Mouse (Mus musculus): ENCODE measurements around the gene Ncl. TPM values are rescaled to one million over a fixed set of nuclear protein-coding genes. Genes with fewer than 3 reads are reported as not detected.

The Ncl gene
- polyA plus RNA-seq, 1 experiment from 2014 or later = 518 TPM

DNA sequence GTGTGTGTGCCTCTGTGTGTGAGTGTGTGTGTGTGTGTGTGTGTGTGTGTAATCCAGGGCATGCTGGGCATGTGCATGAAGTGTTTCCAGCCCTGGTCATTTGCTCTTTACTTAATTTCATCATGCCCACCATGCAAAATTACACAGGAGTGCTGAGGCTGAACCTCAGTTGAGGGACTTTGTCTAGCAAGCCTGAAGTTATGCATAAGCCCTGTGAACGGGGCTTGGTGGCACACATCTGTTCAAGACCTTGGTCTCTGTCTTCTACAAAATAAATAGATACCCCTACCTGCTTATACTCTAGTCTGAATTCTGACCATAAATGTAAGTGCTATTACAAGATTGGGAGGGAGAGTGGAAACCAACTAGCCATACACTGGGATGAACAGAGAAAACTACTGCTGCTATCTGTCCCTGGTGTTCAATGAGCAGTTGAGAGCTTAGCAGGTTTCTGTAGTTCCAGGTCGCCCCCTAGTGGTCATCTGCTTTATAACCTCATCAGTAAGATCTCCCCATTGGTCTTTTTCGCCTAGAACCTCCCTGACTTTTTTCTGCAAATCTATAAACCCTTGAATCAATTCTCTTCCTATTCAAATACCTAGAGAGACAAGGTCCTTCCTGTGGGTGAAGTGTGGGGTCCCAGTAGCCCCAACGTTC is 19.9 kb downstream of the Ncl start:
- DNase-seq (ENCODE audit: low spot score) = peak; percentile 83
- 27% methylated on average over 4 of the region's 4 CpGs for WGBS
- H3K27ac ChIP-seq = no peak overlapping the region

DNA sequence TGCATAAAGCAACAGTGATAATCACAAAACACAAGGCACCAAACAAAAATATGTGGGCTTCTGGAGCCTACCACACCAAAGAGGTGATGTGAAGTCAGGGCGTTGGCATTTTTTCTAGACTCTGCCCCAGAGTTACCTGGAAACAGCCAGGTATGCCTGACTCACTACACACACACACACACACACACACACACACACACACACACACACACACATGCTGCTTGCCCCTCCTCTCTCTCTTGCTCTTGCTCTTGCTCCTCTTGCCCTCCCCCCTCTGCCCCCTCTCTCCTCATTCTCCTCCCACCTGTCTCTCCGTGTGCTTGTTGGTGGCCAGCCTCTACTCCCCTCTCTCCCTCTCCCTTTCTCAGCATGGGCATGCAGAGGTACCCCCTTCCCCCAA is 22.9 kb downstream of the Ncl start:
- H3K36me3 ChIP-seq = no peaks in the 10 kb centered on the region
- WGBS = 46% methylated on average over 2 of the region's 2 CpGs
- no peak overlapping the region for H3K27ac ChIP-seq
- H3K27me3 ChIP-seq (ENCODE audit: insufficient read depth, poor library complexity, severe bottlenecking) = no peaks in the 10 kb centered on the region
- H3K4me1 ChIP-seq = no peaks in the 10 kb centered on the region
- H3K9me3 ChIP-seq = no peaks in the 10 kb centered on the region
- DNase-seq (ENCODE audit: low spot score) = no peak
- no peak overlapping the region for H3K4me3 ChIP-seq

More for the DNA sequence above, 19.9 kb downstream of the Ncl start:
- Histone ChIP-seq H3K27me3 (ENCODE audit: insufficient read depth, poor library complexity, severe bottlenecking) (no peaks in the 10 kb centered on the region), H3K4me1 (no peaks in the 10 kb centered on the region), H3K9me3 (no peaks in the 10 kb centered on the region), H3K36me3 (no peaks in the 10 kb centered on the region), H3K4me3 (no peak overlapping the region)

- H3K4me3 ChIP-seq = no peak overlapping the region
- 77% methylated on average over 7 of the region's 8 CpGs for WGBS
- H3K9me3 ChIP-seq = 0 out of 2 replicates have a peak, but pooled peaks cover 4% of the 10 kb centered on the region
- no peaks in the 10 kb centered on the region for H3K27me3 ChIP-seq (ENCODE audit: insufficient read depth, poor library complexity, severe bottlenecking)
- H3K4me1 ChIP-seq = no peaks in the 10 kb centered on the region
- DNase-seq (ENCODE audit: low spot score) = no peak
- H3K36me3 ChIP-seq = no peaks in the 10 kb centered on the region
- H3K27ac ChIP-seq = no peak overlapping the region
Observed at GRCm38 (mm10) chr1:86320822-86321413, 38.3 kb downstream of the Ncl start.

DNA sequence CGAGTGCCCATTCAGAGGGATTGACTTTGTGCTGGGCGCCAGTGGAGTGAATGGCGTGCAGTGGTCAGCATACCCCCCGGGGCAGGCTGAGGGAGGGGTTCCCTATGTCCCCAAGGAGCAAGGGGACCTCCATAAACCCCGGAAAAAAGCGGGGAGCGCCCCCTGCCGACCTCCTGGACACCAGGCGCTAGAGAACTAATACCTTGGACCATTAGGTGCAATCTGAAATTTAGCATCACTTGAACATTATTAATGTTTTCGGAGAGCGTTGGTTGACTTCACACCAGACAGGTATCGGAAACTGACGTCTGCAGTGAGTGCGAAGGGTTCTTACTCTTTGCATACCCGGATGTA is 45.5 kb downstream of the Ncl start:
- no peak overlapping the region; the same call in 1 of the 2 replicates for H3K27ac ChIP-seq
- peak overlapping the region; percentile 18; the same call in 1 of the 2 replicates for H3K4me3 ChIP-seq
- H3K9me3 ChIP-seq = no peaks in the 10 kb centered on the region
- 24% methylated on average over 15 of the region's 15 CpGs for whole genome bisulfite sequencing
- no peak for DNase-seq (ENCODE audit: low spot score)
- H3K4me1 ChIP-seq = peaks cover 18% of the 10 kb centered on the region; the same call in 1 of the 2 replicates
- no peaks in the 10 kb centered on the region for H3K36me3 ChIP-seq
- peaks cover 15% of the 10 kb centered on the region; the same call in 1 of the 2 replicates for H3K27me3 ChIP-seq (ENCODE audit: insufficient read depth, poor library complexity, severe bottlenecking)

DNA sequence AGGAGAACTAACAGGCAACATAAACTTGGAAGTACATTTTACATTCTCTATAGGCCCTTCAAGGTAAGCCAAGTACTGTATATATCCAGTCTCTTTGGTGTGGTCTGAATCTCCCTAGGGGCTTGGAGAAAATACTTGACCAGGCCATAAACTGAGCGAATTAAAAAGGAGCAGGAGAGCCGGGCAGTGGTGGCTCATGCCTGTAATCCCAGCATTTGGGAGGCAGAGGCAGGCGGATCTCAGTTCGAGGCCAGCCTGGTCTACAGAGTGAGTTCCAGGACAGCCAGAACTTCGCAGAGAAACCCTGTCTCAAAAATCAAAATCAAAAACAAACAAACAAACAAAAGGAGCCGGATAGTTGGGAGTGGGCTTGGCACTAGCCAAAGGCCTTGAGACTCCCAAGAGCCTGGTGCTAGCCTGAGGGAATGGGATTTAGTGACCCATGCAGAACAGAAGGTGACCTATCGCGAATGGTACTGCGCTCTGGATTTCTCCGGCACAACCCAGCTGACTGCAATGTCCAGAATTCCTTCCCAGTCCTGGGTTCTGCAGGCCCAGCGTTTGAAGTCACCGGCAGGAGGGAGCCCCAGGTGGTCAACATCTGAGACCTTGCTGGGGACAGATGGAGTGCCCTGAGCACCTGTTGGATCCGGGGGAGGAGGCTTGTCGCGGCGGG is 46.0 kb downstream of the Ncl start:
- Histone ChIP-seq H3K9me3 (no peaks in the 10 kb centered on the region), H3K36me3 (no peaks in the 10 kb centered on the region), H3K4me3 (peak overlapping the region; percentile 18; the same call in 1 of the 2 replicates), H3K27me3 (ENCODE audit: insufficient read depth, poor library complexity, severe bottlenecking) (peaks cover 15% of the 10 kb centered on the region; the same call in 1 of the 2 replicates), H3K27ac (no peak overlapping the region; the same call in 1 of the 2 replicates), H3K4me1 (peaks cover 18% of the 10 kb centered on the region; the same call in 1 of the 2 replicates)
- 48% methylated on average over 16 of the region's 16 CpGs for WGBS
- DNase-seq (ENCODE audit: low spot score) = no peak

GRCm38 (mm10) chr1:86312269-86312668 is 46.9 kb downstream of the Ncl start:
- no peak overlapping the region for H3K27ac ChIP-seq
- WGBS = 67% methylated on average over 3 of the region's 3 CpGs

DNA sequence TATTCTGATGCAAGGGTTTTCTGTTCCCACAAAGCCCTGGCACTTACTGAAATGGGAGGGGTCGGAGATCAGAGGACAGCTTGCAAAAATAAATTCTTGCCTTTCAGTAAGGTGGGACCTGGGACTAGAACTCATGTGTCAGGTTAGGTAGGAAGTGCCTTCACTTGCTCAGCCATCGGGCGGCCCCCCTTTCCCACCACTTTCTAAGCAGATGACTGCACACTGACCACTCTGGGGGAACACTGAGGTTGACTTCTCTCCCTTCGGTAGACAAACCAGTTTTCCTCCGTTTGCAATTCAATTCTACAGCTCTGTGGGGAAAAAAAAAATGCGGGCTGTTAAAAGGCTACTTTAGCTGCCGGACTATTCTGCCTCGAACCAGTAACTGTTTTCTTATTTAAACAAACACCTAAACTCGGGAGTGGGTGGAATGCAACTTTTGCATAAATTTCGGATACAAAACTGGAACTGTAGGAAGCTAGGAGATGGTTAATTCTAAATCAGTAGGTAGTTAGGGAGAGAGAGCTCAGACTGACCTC is 47.7 kb downstream of the Ncl start:
- 39% methylated on average over 10 of the region's 10 CpGs for WGBS
- H3K27me3 ChIP-seq (ENCODE audit: insufficient read depth, poor library complexity, severe bottlenecking) = peaks cover 24% of the 10 kb centered on the region; the same call in 1 of the 2 replicates
- no peaks in the 10 kb centered on the region for H3K9me3 ChIP-seq
- H3K27ac ChIP-seq = no peak overlapping the region
- no peaks in the 10 kb centered on the region for H3K36me3 ChIP-seq
- H3K4me1 ChIP-seq = peaks cover 18% of the 10 kb centered on the region; the same call in 1 of the 2 replicates
- no peak overlapping the region for H3K4me3 ChIP-seq
- DNase-seq (ENCODE audit: low spot score) = no peak

More at GRCm38 (mm10) chr1:86312269-86312668, 46.9 kb downstream of the Ncl start:
- no peak for DNase-seq (ENCODE audit: low spot score)
- peaks cover 18% of the 10 kb centered on the region; the same call in 1 of the 2 replicates for H3K4me1 ChIP-seq
- H3K27me3 ChIP-seq (ENCODE audit: insufficient read depth, poor library complexity, severe bottlenecking) = peaks cover 17% of the 10 kb centered on the region; the same call in 1 of the 2 replicates
- no peaks in the 10 kb centered on the region for H3K36me3 ChIP-seq
- H3K9me3 ChIP-seq = no peaks in the 10 kb centered on the region
- no peak overlapping the region for H3K4me3 ChIP-seq

- Histone ChIP-seq H3K27ac (no peak overlapping the region), H3K27me3 (ENCODE audit: insufficient read depth, poor library complexity, severe bottlenecking) (peaks cover 32% of the 10 kb centered on the region), H3K4me3 (no peak overlapping the region), H3K36me3 (0 out of 2 replicates have a peak, but pooled peaks cover 4% of the 10 kb centered on the region), H3K9me3 (no peaks in the 10 kb centered on the region), H3K4me1 (peaks cover 18% of the 10 kb centered on the region; the same call in 1 of the 2 replicates)
- DNase-seq (ENCODE audit: low spot score) = no peak
- WGBS = 32% methylated on average over 15 of the region's 15 CpGs
Observed at GRCm38 (mm10) chr1:86310536-86311310, 48.5 kb downstream of the Ncl start.

- H3K4me3 ChIP-seq = no peak overlapping the region
- 0 out of 2 replicates have a peak, but pooled peaks cover 4% of the 10 kb centered on the region for H3K36me3 ChIP-seq
- H3K27me3 ChIP-seq (ENCODE audit: insufficient read depth, poor library complexity, severe bottlenecking) = peaks cover 46% of the 10 kb centered on the region
- no peak for DNase-seq (ENCODE audit: low spot score)
- 85% methylated on average over 7 of the region's 7 CpGs for WGBS
- H3K4me1 ChIP-seq = peaks cover 16% of the 10 kb centered on the region; the same call in 1 of the 2 replicates
- H3K27ac ChIP-seq = no peak overlapping the region
- no peaks in the 10 kb centered on the region for H3K9me3 ChIP-seq
Observed at GRCm38 (mm10) chr1:86309270-86309833, 49.8 kb downstream of the Ncl start.

DNA sequence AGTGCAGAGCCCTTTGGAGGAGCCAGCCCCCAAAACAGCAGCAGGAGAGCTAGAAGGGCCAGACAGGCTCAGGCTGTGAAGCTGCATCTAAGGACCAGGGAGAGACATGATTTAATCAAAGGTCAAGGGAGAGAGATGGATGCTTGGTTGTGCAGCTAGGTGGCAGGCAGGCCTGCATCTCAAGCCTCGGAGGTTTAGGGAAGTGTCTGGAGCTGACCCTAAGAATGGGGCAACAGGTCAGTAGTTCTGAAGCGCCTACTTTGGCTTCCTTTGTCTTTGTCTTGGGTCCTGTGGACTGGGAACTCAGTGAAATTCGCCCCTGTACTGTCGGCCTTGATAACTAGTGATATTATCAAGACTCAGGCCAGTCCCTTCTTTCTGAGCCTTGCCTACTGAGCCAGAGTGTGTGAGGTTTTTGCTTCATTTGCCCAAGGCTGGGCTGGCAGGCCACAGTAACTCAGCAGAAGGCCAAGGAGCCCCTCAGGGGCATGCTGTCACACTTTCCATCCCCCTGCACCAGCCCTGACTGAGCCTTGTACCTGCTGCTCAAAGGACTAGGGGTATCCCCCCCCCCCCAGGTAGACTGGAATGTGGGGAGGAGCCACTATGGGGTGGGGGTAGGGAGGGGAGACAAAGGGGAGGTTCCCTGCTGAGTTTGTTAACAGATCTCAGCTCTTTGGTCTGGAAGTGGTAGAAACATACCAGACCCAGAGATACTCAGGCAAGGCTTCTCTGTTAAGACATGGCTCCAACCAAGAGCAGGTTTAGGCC is 51.1 kb downstream of the Ncl start:
- H3K36me3 ChIP-seq = 0 out of 2 replicates have a peak, but pooled peaks cover 4% of the 10 kb centered on the region
- H3K27me3 ChIP-seq (ENCODE audit: insufficient read depth, poor library complexity, severe bottlenecking) = peaks cover 59% of the 10 kb centered on the region
- no peak overlapping the region for H3K27ac ChIP-seq
- peaks cover 21% of the 10 kb centered on the region for H3K4me1 ChIP-seq
- no peak overlapping the region for H3K4me3 ChIP-seq
- WGBS = 34% methylated on average over 4 of the region's 4 CpGs
- DNase-seq (ENCODE audit: low spot score) = no peak
- no peaks in the 10 kb centered on the region for H3K9me3 ChIP-seq

DNA sequence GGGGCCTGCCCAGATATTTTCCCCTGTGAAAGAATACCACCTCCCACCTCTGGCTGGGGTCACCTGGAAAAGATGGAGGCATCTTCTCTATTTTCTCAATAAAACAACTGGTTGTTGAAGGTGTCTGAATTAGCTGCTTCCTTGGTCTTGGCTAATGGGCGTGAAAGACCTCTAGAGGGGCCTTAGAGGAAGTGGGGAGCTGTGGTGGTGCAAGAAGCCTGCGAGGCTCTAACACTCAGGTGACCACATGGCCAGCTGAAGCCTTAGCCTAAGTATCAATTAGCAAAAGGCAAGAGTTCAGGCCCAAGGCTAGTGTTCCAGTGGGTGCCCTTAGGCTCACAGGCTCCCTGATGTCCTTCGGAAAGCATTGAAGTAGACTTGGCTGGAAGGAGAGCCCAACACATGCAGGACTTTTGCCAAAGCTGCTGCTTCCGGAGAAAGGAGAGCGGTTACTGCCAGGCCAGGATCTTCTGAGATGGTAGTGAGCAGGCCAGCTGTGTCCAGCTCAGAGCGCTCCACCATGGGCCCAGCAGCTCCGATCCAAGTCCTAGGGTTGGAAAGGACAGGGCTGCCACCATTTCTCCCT is 51.9 kb downstream of the Ncl start:
- 0 out of 2 replicates have a peak, but pooled peaks cover 4% of the 10 kb centered on the region for H3K36me3 ChIP-seq
- 83% methylated on average over 7 of the region's 7 CpGs for WGBS
- H3K4me1 ChIP-seq = peaks cover 26% of the 10 kb centered on the region
- H3K4me3 ChIP-seq = no peak overlapping the region
- no peak for DNase-seq (ENCODE audit: low spot score)
- no peaks in the 10 kb centered on the region for H3K9me3 ChIP-seq
- no peak overlapping the region for H3K27ac ChIP-seq
- H3K27me3 ChIP-seq (ENCODE audit: insufficient read depth, poor library complexity, severe bottlenecking) = peaks cover 67% of the 10 kb centered on the region
